Mouse (Mus musculus) forebrain, embryonic 11.5 days (tissue): ENCODE data around the gene Szt2. TPM values are rescaled to one million over a fixed set of nuclear protein-coding genes. Genes with fewer than 3 reads are reported as not detected.

ENCODE experiments used
- ATAC-seq: fragments of 200-750 bp; cut with Nextera tagmentation; replicated peaks from 2 replicates; pipeline ENCODE4 v1.8.0; 2017; ENCODE audit warnings: moderate TSS enrichment; ENCODE audit not compliant: low FRiP score
- DNase-seq: peaks from one replicate; pipeline ENCODE4 v3.0.0-alpha.2; 2017; ENCODE audit warnings: low spot score
- H3K27ac ChIP-seq: fragments of 300-500 bp; sonication (generic); 2 replicates; pipeline ENCODE4 v1.5.1; 2014; ENCODE audit warnings: low read depth, low read length
- H3K27me3 ChIP-seq: fragments of 300-500 bp; sonication (generic); 2 replicates; pipeline ENCODE4 v1.6.1; 2014; ENCODE audit warnings: mild to moderate bottlenecking, low read length, mixed read lengths; ENCODE audit not compliant: control insufficient read depth, insufficient read depth
- H3K36me3 ChIP-seq: fragments of 300-500 bp; sonication (generic); 2 replicates; pipeline ENCODE4 v1.6.1; 2014; ENCODE audit warnings: mild to moderate bottlenecking, low read length, moderate library complexity, mixed read lengths; ENCODE audit not compliant: control insufficient read depth, insufficient read depth
- H3K4me1 ChIP-seq: fragments of 300-500 bp; sonication (generic); replicated peaks from 2 replicates; pipeline ENCODE4 v1.6.1; 2014; ENCODE audit warnings: low read length, mixed read lengths; ENCODE audit not compliant: control insufficient read depth, insufficient read depth
- H3K4me2 ChIP-seq: fragments of 300-500 bp; sonication (generic); 2 replicates; pipeline ENCODE4 v1.6.1; 2014; ENCODE audit warnings: low read depth, mild to moderate bottlenecking, low read length, moderate library complexity, mixed read lengths; ENCODE audit not compliant: severe bottlenecking
- H3K4me3 ChIP-seq: fragments of 300-500 bp; sonication (generic); 2 replicates; pipeline ENCODE4 v1.5.1; 2014; ENCODE audit warnings: low read depth, low read length
- H3K9ac ChIP-seq: fragments of 300-500 bp; sonication (generic); 2 replicates; pipeline ENCODE4 v1.6.1; 2014; ENCODE audit warnings: low read length
- H3K9me3 ChIP-seq: fragments of 300-500 bp; sonication (generic); 2 replicates; pipeline ENCODE4 v1.6.1; 2016; ENCODE audit warnings: low read length, mixed read lengths; ENCODE audit not compliant: control insufficient read depth
- WGBS: fragments of 180-500 bp; shearing (Covaris S2); extraction: QIAGEN DNeasy Blood & Tissue Kit; methylation state at CpG from one replicate; pipeline ENCODE4 v1.1.7; 2014; 5-methylcytosine and 5-hydroxymethylcytosine counted together
- polyA plus RNA-seq: library from polyadenylated mRNA; unstranded; fragments of >200 nt; fragmentation: Nextera tagmentation; extraction: Ambion mirVana; gene quantifications from 2 replicates; pipeline ENCODE4 v1.2.1, GENCODE M21; 2014

Szt2 gene
- polyA plus RNA-seq, 1 experiment from 2014 or later, result 18.3 TPM

DNA sequence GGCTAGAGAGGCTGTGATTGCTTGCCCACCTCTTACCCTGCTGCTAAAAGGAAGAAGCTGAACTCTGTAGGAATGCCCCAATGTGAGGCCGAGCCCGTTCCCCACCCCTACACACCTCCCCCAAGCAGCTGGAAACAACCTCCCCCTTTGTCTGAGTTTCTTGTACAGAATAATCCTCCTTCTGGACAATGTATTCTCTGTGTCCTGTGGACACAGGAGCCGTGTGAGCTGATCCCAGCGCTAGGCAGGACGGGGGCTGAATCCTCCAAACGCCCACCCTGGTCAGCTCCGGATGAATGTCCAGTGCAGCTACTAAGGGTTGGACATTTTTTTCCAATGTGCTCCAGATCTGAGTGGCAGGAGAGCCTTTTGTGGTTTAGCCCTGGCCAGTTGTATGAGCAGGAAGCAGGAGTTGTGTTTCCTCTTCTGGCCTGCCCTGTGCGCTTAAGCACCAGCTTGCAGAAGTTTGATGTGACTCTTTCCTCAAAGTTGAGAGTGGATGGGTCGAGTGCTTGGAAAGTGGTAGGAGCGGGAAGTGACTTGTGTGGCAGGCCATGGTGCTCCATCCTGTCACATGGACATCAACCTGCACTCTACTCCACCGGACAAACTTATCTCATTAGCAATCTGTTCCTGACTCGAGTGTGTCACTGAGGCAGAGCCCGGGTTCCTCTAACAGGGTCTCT is 8.2 kb upstream of the Szt2 start:
- 86% methylated on average over 13 of the region's 13 CpGs for WGBS
- peaks cover 7% of the 10 kb centered on the region for H3K36me3 ChIP-seq
- ATAC-seq, result no peak

DNA sequence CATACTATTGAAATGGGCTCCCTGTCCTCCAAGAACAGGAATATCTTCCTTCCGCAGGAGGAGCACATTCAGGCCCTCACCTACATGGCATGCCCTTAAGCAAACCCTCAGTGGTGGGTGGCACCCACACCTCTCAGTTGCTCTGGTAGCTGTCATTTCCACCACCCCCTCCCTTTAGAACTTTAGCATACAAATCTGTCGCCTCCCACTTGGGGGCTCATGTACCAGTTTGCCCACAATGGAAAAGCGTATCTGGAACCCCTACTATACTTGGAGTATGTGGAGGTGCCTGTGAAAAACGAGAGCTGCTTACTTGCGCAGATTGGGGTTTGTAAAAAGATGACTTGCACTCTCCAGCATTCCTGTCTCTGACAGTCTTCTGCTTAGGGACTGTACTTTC is 7.3 kb upstream of the Szt2 start:
- H3K9ac ChIP-seq, result no peak overlapping the region
- DNase-seq (no peak), ATAC-seq (no peak)
- no peaks in the 10 kb centered on the region for H3K9me3 ChIP-seq
- peaks cover 10% of the 10 kb centered on the region for H3K36me3 ChIP-seq
- 93% methylated on average over 5 of the region's 5 CpGs for WGBS
- no peak overlapping the region for H3K4me2 ChIP-seq
- no peaks in the 10 kb centered on the region for H3K27me3 ChIP-seq
- no peaks in the 10 kb centered on the region for H3K4me1 ChIP-seq
- no peak overlapping the region for H3K4me3 ChIP-seq
- no peak overlapping the region for H3K27ac ChIP-seq

More for the DNA sequence above, 8.2 kb upstream of the Szt2 start:
- Histone ChIP-seq H3K4me2 (no peak overlapping the region), H3K9me3 (no peaks in the 10 kb centered on the region), H3K4me3 (no peak overlapping the region), H3K27me3 (no peaks in the 10 kb centered on the region), H3K4me1 (no peaks in the 10 kb centered on the region), H3K9ac (no peak overlapping the region), H3K27ac (no peak overlapping the region)
- no peak for DNase-seq

DNA sequence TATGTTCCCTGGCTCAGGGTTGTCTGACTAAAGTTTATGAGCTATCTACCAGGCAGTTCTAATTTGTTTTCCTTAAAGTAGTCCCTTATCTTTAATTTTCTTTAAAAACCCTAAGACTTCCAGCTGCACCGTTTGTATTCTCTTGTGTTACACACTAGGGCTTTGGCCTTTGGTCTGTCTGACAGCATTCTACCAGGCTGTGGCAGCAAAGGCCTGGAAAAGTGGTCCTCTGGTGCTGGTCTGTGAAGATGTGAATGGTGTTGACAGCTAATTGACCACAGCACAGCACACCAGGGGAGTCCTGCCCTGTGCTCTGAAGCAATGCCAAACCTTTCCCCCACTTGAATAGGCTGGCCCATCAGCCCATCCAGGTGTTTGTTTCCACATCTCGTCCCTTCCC is 6.7 kb upstream of the Szt2 start:
- Histone ChIP-seq H3K4me1 (no peaks in the 10 kb centered on the region), H3K9ac (no peak overlapping the region), H3K27ac (no peak overlapping the region), H3K9me3 (no peaks in the 10 kb centered on the region), H3K27me3 (no peaks in the 10 kb centered on the region), H3K4me2 (no peak overlapping the region), H3K4me3 (no peak overlapping the region), H3K36me3 (peaks cover 10% of the 10 kb centered on the region)
- WGBS, result 91% methylated on average over 2 of the region's 2 CpGs
- ATAC-seq (no peak), DNase-seq (no peak)

DNA sequence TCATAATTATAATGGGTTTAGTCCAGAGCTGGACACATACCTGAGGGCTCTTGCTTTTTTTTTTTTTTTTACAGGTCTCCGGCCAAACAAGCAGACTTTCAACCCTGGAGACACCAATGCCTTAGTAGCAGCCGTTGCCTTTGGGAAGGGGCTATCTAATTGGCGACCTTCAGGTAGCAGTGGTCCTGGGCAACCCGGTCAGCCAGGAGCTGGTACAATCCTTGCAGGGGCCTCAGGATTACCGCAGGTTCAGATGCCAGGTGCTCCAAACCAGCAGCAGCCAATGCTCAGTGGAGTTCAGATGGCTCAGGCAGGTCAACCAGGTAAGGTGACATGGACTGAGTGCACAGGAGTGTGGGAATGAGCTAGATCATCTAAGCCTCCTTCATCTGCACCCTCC is 4.5 kb upstream of the Szt2 start:
- H3K9ac ChIP-seq, result no peak overlapping the region
- no peaks in the 10 kb centered on the region for H3K27me3 ChIP-seq
- no peak for ATAC-seq
- no peak overlapping the region for H3K4me3 ChIP-seq
- H3K4me1 ChIP-seq, result peaks cover 4% of the 10 kb centered on the region; the same call in 1 of the 2 replicates
- H3K27ac ChIP-seq, result no peak overlapping the region
- no peak for DNase-seq
- peaks cover 10% of the 10 kb centered on the region for H3K36me3 ChIP-seq
- no peaks in the 10 kb centered on the region for H3K9me3 ChIP-seq
- 94% methylated on average over 5 of the region's 5 CpGs for WGBS
- no peak overlapping the region for H3K4me2 ChIP-seq

DNA sequence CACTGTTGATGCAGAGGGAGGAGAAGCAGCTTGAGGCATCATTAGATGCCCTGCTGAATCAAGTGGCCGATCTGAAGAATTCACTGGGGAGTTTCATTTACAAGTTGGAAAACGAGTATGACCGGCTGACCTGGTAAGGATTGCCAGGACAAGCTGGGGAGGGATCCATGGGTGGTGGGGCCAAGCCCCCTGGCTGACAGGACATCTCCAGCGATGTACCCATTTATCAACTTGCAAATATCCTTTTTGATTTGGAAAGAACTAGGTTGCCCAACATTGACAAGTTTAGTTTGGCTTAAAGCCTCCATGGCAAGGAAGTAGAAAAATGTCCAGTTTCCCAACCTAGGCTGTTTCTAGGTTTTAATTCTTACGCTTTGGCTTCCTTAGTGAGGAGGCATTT is 1.8 kb upstream of the Szt2 start:
- Histone ChIP-seq H3K4me3 (no peak overlapping the region), H3K4me2 (no peak overlapping the region), H3K36me3 (peaks cover 10% of the 10 kb centered on the region; the same call in 1 of the 2 replicates), H3K4me1 (peaks cover 9% of the 10 kb centered on the region; the same call in 1 of the 2 replicates), H3K9me3 (no peaks in the 10 kb centered on the region), H3K27me3 (no peaks in the 10 kb centered on the region), H3K9ac (no peak overlapping the region), H3K27ac (no peak overlapping the region)
- ATAC-seq (no peak), DNase-seq (no peak)
- WGBS, result 90% methylated on average over 5 of the region's 5 CpGs

DNA sequence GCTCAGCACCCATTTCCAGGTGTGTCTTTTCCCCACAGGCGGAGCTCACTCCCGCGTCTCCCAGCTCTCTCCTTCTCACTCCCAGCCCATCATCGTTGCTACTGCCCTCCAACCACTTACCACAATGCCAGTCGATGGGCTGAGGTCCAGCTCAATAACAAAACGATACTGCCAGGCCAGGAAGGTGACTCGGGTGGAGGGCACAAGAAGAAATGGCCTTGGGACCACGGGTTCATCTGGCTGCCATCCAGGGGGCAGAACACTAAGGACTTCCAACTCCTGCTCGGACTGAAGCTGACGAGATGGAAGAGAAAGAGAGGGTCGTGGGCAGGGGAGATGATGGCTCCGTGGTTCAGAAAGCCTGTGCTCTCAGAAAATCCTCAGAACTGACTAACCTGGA is 6.4 kb downstream of the Szt2 start:
- H3K36me3 ChIP-seq, result peaks cover 8% of the 10 kb centered on the region; the same call in 1 of the 2 replicates
- no peak overlapping the region for H3K4me2 ChIP-seq
- no peak overlapping the region for H3K9ac ChIP-seq
- no peak overlapping the region for H3K27ac ChIP-seq
- H3K9me3 ChIP-seq, result no peaks in the 10 kb centered on the region
- no peaks in the 10 kb centered on the region for H3K4me1 ChIP-seq
- WGBS, result 91% methylated on average over 12 of the region's 12 CpGs
- H3K27me3 ChIP-seq, result no peaks in the 10 kb centered on the region
- DNase-seq (no peak), ATAC-seq (no peak)
- H3K4me3 ChIP-seq, result no peak overlapping the region

DNA sequence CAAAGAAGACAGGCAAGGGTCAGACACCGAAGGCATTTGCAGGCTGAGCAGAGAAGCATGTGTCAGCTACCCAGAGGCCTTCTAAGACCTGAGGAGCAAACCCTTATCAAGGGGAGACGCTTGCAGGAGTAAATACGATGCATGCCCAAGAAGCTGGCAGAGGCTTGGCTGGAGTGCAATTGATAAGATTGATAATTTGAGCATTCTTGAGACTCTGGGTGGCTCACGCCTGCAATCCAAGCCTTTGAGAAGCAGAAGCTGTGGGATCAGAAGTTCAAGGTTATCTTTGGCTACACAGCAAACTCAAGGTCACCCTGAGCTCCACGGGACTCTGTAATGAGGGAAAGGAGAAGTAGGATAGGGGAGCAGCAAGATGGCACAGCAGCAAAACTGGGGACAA is 7.2 kb downstream of the Szt2 start:
- Histone ChIP-seq H3K36me3 (peaks cover 8% of the 10 kb centered on the region; the same call in 1 of the 2 replicates), H3K4me3 (no peak overlapping the region), H3K9ac (no peak overlapping the region), H3K4me1 (no peaks in the 10 kb centered on the region), H3K4me2 (no peak overlapping the region), H3K27ac (no peak overlapping the region), H3K27me3 (no peaks in the 10 kb centered on the region), H3K9me3 (no peaks in the 10 kb centered on the region)
- no peak for ATAC-seq
- 90% methylated on average over 5 of the region's 5 CpGs for WGBS
- no peak for DNase-seq

DNA sequence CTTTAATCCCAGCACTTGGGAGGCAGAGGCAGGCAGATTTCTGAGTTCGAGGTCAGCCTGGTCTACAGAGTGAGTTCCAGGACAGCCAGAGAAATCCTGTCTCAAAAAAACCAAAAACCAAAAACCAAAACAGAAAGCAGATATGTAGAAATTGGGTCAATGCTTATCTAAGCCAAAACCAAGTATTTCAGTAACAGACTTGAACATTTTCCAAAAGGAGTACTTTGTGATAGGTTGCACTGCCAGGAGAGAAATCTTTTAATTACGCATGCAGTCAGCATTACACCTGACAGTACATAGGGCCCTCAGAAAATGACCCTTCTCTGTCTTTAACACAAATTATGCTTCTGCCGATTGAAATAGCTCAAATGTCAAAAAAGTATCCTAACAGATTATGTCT is 7.7 kb downstream of the Szt2 start:
- ATAC-seq (no peak), DNase-seq (no peak)
- Histone ChIP-seq H3K9me3 (no peaks in the 10 kb centered on the region), H3K4me1 (no peaks in the 10 kb centered on the region), H3K4me2 (no peak overlapping the region), H3K27me3 (no peaks in the 10 kb centered on the region), H3K9ac (no peak overlapping the region), H3K36me3 (peaks cover 8% of the 10 kb centered on the region; the same call in 1 of the 2 replicates), H3K27ac (no peak overlapping the region), H3K4me3 (no peak overlapping the region)
- 96% methylated on average over 3 of the region's 3 CpGs for WGBS

DNA sequence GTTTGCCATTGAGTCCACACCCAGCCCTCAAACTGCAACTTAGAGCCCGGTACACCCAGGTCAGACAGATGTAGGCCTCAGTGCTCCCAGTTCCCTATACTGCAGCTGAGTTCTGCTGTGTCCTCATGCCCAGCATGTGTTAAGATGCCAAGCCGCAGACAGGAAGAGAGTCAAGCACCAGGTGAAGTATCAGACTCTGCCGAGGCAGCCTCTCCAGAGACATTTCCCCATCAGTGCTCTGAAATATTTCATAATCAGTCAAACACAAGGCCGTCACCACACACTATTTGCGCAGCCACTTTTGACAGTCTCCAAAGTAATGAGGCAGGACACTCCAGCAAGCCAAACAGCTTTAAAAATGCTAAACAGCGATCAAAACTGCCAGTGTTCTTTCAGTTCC is 10.7 kb downstream of the Szt2 start:
- Histone ChIP-seq H3K4me1 (no peaks in the 10 kb centered on the region), H3K27ac (no peak overlapping the region), H3K9me3 (no peaks in the 10 kb centered on the region), H3K36me3 (peaks cover 11% of the 10 kb centered on the region; the same call in 1 of the 2 replicates), H3K4me2 (no peak overlapping the region), H3K4me3 (no peak overlapping the region), H3K9ac (no peak overlapping the region), H3K27me3 (no peaks in the 10 kb centered on the region)
- ATAC-seq, result no peak
- 93% methylated on average over 6 of the region's 6 CpGs for WGBS
- no peak for DNase-seq
